In genomic region chr14:32317822-32318221, GRCm38 (mm10) we compare ENCODE assay signal across 11 mouse cellular contexts. TPM values are rescaled to one million over a fixed set of nuclear protein-coding genes. Genes with fewer than 3 reads are reported as not detected.
A peak's percentile ranks its signal among the peaks of the same experiment; 100 is the strongest.
DNase-seq lines count a peak whose midpoint lies in the region; TF ChIP-seq lines count a peak whose summit lies in the region.
"Had no signal": no experiment of that assay in that cellular context is flagged by ENCODE, and none has a peak within 500 bp of the region (broad histone marks: within the 10 kb centered on the region; RNA-seq: fewer than 3 reads in every experiment).

No protein-coding gene starts in this region.

- DNase-seq in thymus, postnatal 4 days: peak; percentile 15
- DNase-seq in thymus, postnatal 10 days (ENCODE audit: low spot score in 2 of 2): no peak
- peak; percentile 56 for DNase-seq in brain, embryonic 14.5 days (ENCODE audit: low read depth)
- DNase-seq in induced T-regulatory cell, adult 2 months (ENCODE audit: low read depth): peak; percentile 17
- DNase-seq in testis, postnatal 14 days (ENCODE audit: low spot score): peak; percentile 23
- DNase-seq in spleen, postnatal 10 days (ENCODE audit: low spot score in 2 of 2): no peak
- no peak for DNase-seq in ovary, postnatal 36 days (ENCODE audit: low spot score)
- DNase-seq in cerebellum, adult 8-10 months: no peak
- DNase-seq: cerebellum, postnatal 10 days; kidney, postnatal 36 days; lung, embryonic 14.5 days had no signal

- no peak for TF ChIP-seq CTCF in brain, embryonic 14.5 days (IDR thresholded peaks at IDR 0.05; ENCODE audit: borderline replicate concordance, extremely low read depth, insufficient read depth, insufficient read length)

- no peak for TF ChIP-seq POLR2A in brain, embryonic 14.5 days (IDR thresholded peaks at IDR 0.05; ENCODE audit: borderline replicate concordance, extremely low read depth, insufficient read depth, insufficient read length, poor library complexity, severe bottlenecking)

RNA-seq across cellular contexts. Expression of gene Ogdhl, which starts 4.0 kb away (rescaled TPM):
- polyA plus RNA-seq in brain, embryonic 14.5 days (2012; rRNA removed): 24.0 and 27.5 TPM in 2 replicates

Comparison
In these comparisons a context has a peak if more than half of its experiments do, and no peak if none do; other contexts are left out.
1. DNase-seq: peak in thymus, postnatal 4 days (single experiment), brain, embryonic 14.5 days (single experiment), induced T-regulatory cell, adult 2 months (single experiment) and testis, postnatal 14 days (single experiment); none in thymus, postnatal 10 days (0 of 2), spleen, postnatal 10 days (0 of 2), ovary, postnatal 36 days (single experiment) and cerebellum, adult 8-10 months (single experiment).